Mouse (Mus musculus): ENCODE results near the gene Lactbl1.

Gene Lactbl1

DNA sequence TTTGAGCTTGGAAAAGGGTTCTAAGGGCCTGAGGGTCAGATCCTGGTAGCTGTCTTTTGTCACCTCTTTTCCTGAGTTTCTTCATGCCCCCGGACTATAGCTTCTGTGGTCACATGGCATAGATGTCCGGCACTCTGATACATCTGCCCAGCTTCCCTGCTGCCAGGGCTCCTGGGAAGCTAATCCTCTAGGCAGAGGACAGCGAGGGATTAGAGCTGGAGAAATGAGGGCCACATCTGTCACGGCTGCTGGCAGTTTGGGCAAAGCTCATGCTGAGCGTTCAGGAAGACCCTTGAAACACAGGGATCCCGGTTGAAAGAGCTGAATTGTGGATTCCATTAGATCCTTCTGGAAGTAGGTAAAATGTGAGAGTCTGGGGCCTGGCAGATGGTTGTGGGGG lies at the start of gene Lactbl1:
Lactbl1 (plus strand) TSS at position 234 of the 400 bp plus-strand sequence.
- no peak for DNase-seq (ENCODE audit: low spot score)

DNA sequence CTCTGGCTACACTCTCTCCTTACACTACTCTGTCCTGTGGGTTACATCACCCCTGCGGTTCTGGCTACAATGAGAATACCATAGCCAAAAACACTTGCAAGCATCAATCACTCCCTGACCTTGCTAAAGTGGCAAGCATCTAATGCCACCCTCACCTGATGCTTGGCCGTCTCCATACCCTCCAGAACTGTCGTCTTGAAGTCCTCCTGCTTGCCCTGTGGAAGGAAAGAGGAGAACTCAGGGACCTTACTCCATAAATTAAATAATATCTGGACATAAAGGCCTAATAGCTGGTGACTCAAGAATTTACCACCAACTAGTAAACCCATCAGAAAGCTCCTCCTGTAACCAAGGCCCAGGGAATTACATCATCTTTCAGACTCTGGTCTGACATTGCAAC lies 40.5 kb upstream of the Lactbl1 start:
- DNase-seq (ENCODE audit: low spot score) = no peak

GRCm38 (mm10) chr4:136587221-136587827 lies 35.1 kb upstream of the Lactbl1 start:
- DNase-seq (ENCODE audit: low spot score) = no peak

DNA sequence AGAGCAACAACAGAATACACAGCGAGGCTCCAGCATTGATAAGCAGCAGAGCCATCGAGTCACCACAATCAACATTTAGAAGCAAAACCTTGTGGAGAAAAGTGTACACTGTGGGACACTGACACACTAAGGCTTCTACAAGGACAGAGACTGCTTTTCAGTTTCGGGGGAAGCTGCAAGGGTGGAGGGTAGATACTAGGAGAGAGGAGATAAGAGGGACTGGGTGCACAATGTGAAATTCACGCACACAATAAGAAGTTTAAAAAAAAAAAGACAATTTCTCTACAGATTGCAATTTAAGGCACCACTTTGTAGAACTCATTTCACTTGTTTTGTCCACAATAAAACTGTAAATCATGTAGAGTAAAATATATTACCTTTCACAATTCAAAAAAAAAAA lies 34.4 kb upstream of the Lactbl1 start:
- no peak for DNase-seq (ENCODE audit: low spot score)

DNA sequence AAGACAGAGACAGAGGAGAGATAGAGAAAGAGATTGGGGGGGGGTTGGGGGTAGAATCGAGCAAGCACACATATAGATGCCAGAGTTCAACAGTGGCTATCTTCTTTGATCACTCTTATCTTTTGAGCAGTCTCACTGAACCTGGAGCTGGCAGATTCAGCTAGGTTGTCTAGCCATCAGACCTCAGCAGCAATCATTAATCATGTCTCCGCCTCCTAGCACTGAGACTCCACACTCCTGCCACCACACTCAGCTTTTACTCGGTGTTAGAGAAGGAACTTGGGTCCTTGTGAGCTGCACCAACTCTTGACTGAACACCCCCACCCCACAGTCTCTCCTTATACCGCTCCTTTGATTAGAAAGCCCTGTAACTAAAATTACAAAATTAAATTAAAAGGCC lies 30.3 kb upstream of the Lactbl1 start:
- no peak for DNase-seq (ENCODE audit: low spot score)

DNA sequence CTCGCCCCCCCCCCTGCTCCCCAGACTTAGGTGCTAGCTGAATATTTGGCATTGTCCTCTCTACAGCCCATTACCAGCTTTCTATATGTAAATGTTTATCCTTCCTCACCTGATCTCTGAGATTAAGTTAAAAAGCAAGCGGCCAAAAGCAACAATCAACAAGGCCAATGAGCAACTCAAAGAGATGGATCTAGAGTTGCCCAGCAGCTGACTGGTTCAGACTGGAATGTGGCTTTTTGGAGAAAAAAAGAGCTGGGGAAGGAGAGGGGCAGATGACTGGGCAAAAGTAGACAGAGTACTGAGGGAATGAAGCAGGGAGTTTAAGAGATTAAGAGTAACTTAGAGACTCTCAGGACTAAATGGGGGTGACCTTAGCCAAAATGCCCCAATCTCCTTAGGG lies 28.4 kb upstream of the Lactbl1 start:
- peak; percentile 59 for DNase-seq (ENCODE audit: low spot score)

DNA sequence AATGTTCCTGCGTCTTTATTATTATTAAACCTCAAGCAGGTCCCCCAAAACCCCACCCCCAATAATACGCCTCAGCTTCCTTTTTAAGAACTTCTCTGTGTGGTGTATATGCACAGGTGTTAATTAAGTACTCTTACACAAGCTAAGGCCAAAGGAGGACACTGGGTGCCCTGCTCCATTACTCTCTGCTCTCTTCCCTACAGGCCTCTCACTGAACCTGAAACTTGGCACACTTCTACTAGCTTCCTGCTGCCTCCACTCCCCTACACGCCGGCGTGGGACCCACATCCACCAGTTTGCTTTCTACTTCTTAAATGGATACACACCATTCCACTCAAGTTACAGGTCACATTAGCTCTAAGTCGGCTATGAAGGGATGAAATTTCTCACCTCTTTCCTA lies 27.2 kb upstream of the Lactbl1 start:
- DNase-seq (ENCODE audit: low spot score) = no peak

DNA sequence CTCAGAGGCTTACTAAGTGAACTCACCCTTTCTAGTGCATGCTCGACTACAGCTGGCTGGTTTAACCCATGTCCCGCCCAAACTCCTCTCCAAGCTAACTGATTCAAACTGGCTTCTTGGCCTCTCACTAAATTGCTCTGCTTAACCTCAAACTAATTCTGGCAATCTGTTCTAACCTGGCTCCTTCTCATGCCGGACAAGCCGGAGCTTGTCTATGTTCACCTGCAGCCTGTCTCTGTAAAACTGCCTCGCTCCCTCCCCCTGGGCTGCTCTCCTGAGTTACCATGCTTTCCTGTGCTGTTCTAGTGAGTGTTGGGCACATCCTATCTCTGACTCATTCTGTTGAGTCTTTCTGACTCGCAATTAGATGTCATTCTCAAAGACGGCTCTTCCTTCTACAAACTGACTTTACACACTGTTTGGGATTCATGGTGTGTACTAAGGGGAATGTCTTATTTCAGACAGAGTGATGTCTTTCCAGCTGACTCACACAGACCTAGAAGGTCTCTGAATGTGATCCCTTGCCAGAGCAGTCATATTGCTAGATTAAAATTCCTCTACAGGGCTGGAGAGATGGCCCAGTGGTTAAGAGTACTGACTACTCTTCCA lies 24.0 kb upstream of the Lactbl1 start:
- DNase-seq (ENCODE audit: low spot score) = no peak

DNA sequence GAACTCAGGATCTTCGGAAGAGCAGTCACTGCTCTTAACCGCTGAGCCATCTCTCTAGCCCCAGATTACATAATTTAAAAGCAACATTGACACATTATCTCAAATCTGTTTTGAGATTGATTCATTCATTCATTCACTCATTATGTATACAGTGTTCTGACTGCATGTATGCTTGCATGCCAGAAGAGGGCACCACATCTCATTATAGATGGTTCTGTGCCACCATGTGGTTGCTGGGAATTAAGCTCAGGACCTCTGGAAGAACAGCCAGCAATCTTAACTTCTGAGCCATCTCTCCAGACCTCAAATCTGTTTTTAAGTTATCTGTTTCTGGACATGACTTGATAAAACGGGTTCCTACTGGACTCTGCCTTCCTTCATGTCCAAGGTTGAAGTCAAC lies 22.6 kb upstream of the Lactbl1 start:
- DNase-seq (ENCODE audit: low spot score) = no peak

DNA sequence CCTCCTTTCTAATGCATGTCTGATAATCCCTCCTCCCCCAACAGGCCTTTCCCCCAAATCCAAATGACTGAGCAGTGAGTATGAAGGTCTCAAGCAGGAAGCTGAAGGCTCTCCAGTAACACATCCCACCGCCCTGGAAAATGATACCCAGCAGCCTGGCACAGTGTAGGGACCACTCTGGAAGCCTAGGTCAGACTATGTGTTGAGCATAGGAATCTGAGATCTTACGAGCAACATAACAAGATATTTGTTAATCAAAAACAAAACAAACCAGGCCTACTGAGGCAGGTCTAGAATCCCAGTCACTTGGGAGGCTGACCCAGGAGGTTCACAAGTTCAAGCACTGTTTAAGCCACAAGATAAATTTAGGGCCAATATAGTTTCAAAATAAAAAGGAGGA lies 21.9 kb upstream of the Lactbl1 start:
- DNase-seq (ENCODE audit: low spot score) = no peak

- peak; percentile 83 for DNase-seq (ENCODE audit: low spot score)
Observed at GRCm38 (mm10) chr4:136601476-136601875, 20.9 kb upstream of the Lactbl1 start.

GRCm38 (mm10) chr4:136602018-136602554 lies 20.3 kb upstream of the Lactbl1 start:
- peak; percentile 30 for DNase-seq (ENCODE audit: low spot score)

GRCm38 (mm10) chr4:136602568-136602967 lies 19.9 kb upstream of the Lactbl1 start, which contains the start of gene Kdm1a:
Gene Kdm1a (minus strand): TSS chr4:136602723.
- DNase-seq (ENCODE audit: low spot score) = peak; percentile 91

- no peak for DNase-seq (ENCODE audit: low spot score)
Observed at GRCm38 (mm10) chr4:136605756-136606485, 16.5 kb upstream of the Lactbl1 start.

DNA sequence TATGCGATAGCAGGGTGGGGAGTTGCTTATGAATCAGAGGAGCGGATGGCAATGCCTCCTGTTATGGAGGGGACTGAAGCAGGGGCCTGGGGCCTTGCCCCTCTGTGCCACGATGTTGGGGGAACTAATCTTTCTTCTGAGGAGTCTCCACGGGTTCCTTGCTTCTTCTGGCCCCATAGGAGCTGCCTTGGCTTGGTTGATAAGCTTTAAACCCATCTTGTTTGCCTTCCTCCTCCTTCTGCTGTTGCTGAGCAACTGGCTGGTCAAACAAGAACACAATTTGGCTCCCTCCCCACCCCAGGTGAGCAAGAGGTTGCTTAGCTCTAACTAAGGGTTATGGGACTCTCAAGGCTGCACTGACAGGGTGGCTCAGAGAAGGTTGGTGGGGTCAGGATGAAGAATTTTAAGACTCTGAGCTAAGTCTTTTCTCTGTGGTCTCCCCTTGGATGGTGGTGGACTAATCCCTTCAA lies 12.0 kb upstream of the Lactbl1 start, which contains the start of gene Tex46:
Tex46 (plus strand) TSS at position 51 of the 470 bp plus-strand sequence.
- no peak for DNase-seq (ENCODE audit: low spot score)

DNA sequence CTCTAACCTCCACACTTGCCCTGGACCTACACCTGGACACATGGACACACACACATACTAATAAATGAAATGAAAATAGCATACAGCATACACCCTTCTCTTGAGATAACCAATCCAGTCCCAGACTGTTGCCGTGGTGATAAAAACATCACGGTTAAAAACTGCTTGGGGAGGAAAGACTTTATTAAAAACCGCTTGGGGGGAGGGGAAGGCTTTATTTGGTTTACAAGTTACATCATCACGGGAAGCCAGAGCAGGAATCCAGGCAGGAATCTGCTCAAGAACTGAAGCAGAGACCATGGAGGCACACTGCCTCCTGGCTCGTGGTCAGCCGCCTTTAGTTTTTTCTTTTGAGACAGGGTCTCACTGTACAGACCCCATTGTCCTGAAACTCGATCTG lies 8.8 kb upstream of the Lactbl1 start:
- DNase-seq (ENCODE audit: low spot score) = no peak

DNA sequence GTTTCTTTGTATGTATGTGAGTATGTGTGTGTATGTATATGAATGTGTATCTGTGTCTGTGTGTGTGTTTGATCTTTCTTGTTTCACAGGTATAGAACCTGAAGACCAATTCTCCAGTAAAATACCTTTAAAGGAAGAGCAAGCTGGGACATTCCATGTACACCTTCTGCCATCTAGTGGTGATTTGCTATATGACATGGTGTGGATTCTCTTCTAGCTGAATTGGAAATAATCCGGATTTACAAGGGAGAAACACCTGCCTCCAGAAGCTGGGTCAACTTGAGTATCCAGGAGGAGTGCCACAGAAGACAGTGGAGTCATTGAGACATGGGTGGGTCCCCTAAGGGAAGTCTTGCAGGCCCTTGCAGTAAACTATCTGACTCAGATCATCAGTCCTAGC lies 1.1 kb upstream of the Lactbl1 start:
- DNase-seq (ENCODE audit: low spot score) = peak; percentile 76

- no peak for DNase-seq (ENCODE audit: low spot score)
Observed at GRCm38 (mm10) chr4:136621956-136622355, 465 bp upstream of the Lactbl1 start.

- DNase-seq (ENCODE audit: low spot score) = no peak
Observed at GRCm38 (mm10) chr4:136626590-136626989, 4.2 kb downstream of the Lactbl1 start.

GRCm38 (mm10) chr4:136631237-136631994 lies 9.0 kb downstream of the Lactbl1 start:
- DNase-seq (ENCODE audit: low spot score) = no peak

GRCm38 (mm10) chr4:136635995-136636394 lies 13.6 kb downstream of the Lactbl1 start:
- no peak for DNase-seq (ENCODE audit: low spot score)

GRCm38 (mm10) chr4:136636511-136636910 lies 14.1 kb downstream of the Lactbl1 start:
- DNase-seq (ENCODE audit: low spot score) = no peak
